Mouse (Mus musculus) embryonic facial prominence, embryonic 13.5 days (tissue): Measurements from ENCODE around the gene Rps4x. TPM values are rescaled to one million over a fixed set of nuclear protein-coding genes. Genes with fewer than 3 reads are reported as not detected.
A peak's percentile ranks its signal among the peaks of the same experiment; 100 is the strongest.
"Not testable (repeated sequence)": the region's sequence is repeated elsewhere in the genome, so short reads cannot be mapped to it uniquely, and the experiment has no call there.

ENCODE experiments used
- ATAC-seq: fragments of 200-750 bp; cut with Nextera tagmentation; 2 replicates; pipeline ENCODE4 v1.8.0; 2017; ENCODE audit warnings: low read depth; ENCODE audit not compliant: insufficient number of reproducible peaks, insufficient read depth, low FRiP score, low TSS enrichment
- H3K27ac ChIP-seq: fragments of 300-500 bp; sonication (generic); 2 replicates; pipeline ENCODE4 v1.5.1; 2015; ENCODE audit warnings: moderate library complexity, mild to moderate bottlenecking, inconsistent platforms
- H3K27me3 ChIP-seq: fragments of 300-500 bp; sonication (generic); 2 replicates; pipeline ENCODE4 v1.6.1; 2015; ENCODE audit warnings: mild to moderate bottlenecking, inconsistent platforms
- H3K36me3 ChIP-seq: fragments of 300-500 bp; sonication (generic); 2 replicates; pipeline ENCODE4 v1.6.1; 2015; ENCODE audit warnings: mild to moderate bottlenecking, inconsistent platforms
- H3K4me1 ChIP-seq: fragments of 300-500 bp; sonication (generic); 2 replicates; pipeline ENCODE4 v1.6.1; 2015; ENCODE audit warnings: inconsistent platforms
- H3K4me2 ChIP-seq: fragments of 300-500 bp; sonication (generic); 2 replicates; pipeline ENCODE4 v1.6.1; 2015; ENCODE audit warnings: moderate library complexity, mild to moderate bottlenecking, inconsistent platforms
- H3K4me3 ChIP-seq: fragments of 300-500 bp; sonication (generic); 2 replicates; pipeline ENCODE4 v1.5.1; 2015; ENCODE audit warnings: mild to moderate bottlenecking, inconsistent platforms
- H3K9ac ChIP-seq: fragments of 300-500 bp; sonication (generic); 2 replicates; pipeline ENCODE4 v1.6.1; 2015; ENCODE audit warnings: mild to moderate bottlenecking, inconsistent platforms
- H3K9me3 ChIP-seq: fragments of 300-500 bp; sonication (generic); 2 replicates; pipeline ENCODE4 v1.6.1; 2016; ENCODE audit warnings: inconsistent platforms
- WGBS: fragments of 180-500 bp; shearing (Covaris S2); methylation state at CpG from one replicate; pipeline ENCODE4 v1.1.7; 2015; ENCODE audit warnings: mixed read lengths; 5-methylcytosine and 5-hydroxymethylcytosine counted together
- polyA plus RNA-seq: library from polyadenylated mRNA; unstranded; fragments of >200 nt; fragmentation: Nextera tagmentation; extraction: Ambion mirVana; gene quantifications from 2 replicates; pipeline ENCODE4 v1.2.1, GENCODE M21; 2015

The Rps4x gene
- 839 and 866 TPM in 2 replicates for polyA plus RNA-seq

DNA sequence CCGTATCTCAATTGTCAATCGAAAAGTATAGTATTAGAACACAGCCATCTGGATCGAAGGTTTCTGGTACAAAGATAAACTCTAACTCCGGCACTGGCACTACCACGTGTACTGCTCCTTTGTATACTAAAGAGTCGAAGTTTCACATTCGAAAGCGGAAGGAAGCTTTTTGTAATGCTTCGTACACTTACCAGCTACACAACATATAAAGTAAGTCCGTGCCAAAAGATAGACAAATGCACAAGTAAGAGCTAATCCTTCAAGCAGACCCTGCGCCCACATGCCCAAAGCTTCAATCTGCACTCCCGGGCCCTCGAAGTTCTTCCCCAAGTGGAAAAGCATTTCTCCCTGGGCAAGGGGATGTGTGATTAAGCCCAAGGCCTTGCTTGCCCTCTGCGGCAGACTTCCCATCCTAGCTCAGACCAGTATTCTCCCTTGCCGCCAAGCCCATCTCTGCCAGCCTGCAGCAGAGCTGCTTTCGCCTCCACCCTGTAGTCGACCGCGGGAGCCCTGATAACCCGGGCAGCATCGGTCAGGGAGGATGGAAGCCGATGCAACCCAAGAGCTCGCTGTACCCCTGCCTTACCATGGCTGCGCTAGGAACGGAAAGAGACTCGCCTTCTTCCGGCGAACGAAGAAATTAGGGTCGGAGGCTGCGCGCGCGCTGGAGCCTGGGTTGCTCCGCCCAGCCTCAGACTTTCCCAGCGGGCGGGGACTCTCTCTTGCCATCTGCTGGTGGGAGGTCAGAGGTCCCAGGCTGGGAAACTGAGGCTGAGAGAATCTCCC is at the start of gene Rps4x:
Rps4x (minus strand) TSS at position 683 of the 786 bp plus-strand sequence.
- WGBS, result 27% methylated on average over 37 of the region's 37 CpGs
- peaks cover 4% of the 10 kb centered on the region; the same call in 1 of the 2 replicates for H3K27me3 ChIP-seq
- peak within 1 kb of the TSS; percentile 90 for H3K9ac ChIP-seq
- no peaks in the 10 kb centered on the region for H3K9me3 ChIP-seq
- H3K4me2 ChIP-seq, result peak within 1 kb of the TSS; percentile 63
- ATAC-seq, result peak; percentile 74; the same call in 1 of the 2 replicates
- H3K4me3 ChIP-seq, result peak within 1 kb of the TSS; percentile 59
- peak within 1 kb of the TSS; percentile 88 for H3K27ac ChIP-seq
- peaks cover 15% of the 10 kb centered on the region for H3K36me3 ChIP-seq
- H3K4me1 ChIP-seq, result 0 out of 2 replicates have a peak, but pooled peaks cover 6% of the 10 kb centered on the region

DNA sequence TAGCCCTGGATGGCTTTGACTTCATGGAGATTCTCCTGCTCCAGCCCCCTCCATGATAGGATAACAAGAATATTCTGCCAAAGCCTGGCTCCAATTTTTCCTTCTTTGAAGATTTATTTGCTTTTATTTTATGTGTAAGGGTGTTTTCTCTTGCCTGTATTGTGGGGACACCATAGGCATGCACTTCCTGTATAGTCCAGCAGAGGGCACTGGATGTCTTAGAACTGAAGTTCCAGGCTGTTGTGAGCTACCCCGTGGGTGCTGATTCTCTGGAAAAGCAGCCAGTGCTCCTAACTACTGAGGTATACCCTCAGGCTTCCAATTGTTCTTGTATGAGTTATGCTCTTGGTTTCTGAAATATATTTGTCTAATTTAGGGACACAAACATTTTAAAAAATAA is 29.9 kb upstream of the Rps4x start:
- Histone ChIP-seq H3K4me1 (no peaks in the 10 kb centered on the region), H3K36me3 (no peaks in the 10 kb centered on the region), H3K27ac (no peak overlapping the region), H3K9me3 (no peaks in the 10 kb centered on the region), H3K4me2 (no peak overlapping the region), H3K4me3 (no peak overlapping the region), H3K27me3 (0 out of 2 replicates have a peak, but pooled peaks cover 5% of the 10 kb centered on the region), H3K9ac (no peak overlapping the region)
- 19% methylated on average over 1 of the region's 1 CpGs for WGBS
- no peak for ATAC-seq

DNA sequence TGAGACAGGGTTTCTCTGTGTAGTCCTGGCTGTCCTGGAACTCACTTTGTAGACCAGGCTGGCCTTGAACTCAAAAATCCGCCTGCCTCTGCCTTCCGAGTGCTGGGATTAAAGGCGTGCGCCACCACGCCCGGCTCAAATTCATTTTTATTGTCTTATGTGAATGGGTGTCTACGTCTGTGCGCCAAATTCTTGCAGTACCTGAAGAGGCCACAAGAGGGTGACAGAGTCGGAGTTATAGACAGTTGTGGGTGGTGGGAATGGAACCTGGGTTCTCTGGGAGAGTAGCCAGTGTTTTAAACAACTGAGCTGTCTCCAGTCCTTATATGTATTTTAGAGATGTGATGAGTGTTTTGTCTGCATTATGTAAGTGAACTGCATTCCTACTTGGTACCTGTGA is 26.2 kb upstream of the Rps4x start:
- not testable (repeated sequence) for H3K4me1 ChIP-seq, H3K27ac ChIP-seq, H3K4me2 ChIP-seq, H3K9ac ChIP-seq, H3K27me3 ChIP-seq, ATAC-seq, H3K4me3 ChIP-seq, H3K36me3 ChIP-seq, H3K9me3 ChIP-seq
- 52% methylated on average over 9 of the region's 9 CpGs for WGBS

DNA sequence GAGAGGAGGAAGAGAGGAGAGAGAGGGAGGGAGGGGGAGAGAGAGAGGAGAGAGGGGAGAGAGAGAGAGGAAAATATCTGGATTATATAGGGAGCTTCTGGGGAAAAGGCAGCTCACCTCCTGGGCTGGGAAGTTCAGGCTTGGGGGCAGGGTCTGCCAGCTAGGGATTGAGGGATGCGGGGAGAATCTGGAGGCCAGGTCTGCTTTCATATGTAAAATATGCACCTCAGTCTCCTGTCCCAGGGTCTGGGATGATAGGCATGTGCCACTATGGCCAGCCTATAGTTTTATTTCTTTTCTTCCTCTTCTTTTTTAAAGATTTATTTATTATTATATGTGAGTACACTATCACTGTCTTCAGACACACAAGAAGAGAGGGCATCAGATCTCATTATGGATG is 1.6 kb upstream of the Rps4x start:
- ATAC-seq, result no peak
- H3K27ac ChIP-seq, result no peak overlapping the region
- H3K4me1 ChIP-seq, result 0 out of 2 replicates have a peak, but pooled peaks cover 6% of the 10 kb centered on the region
- H3K9me3 ChIP-seq, result no peaks in the 10 kb centered on the region
- 35% methylated on average over 1 of the region's 1 CpGs for WGBS
- peaks cover 4% of the 10 kb centered on the region; the same call in 1 of the 2 replicates for H3K27me3 ChIP-seq
- no peak overlapping the region for H3K9ac ChIP-seq
- H3K4me3 ChIP-seq, result no peak overlapping the region
- H3K36me3 ChIP-seq, result peaks cover 3% of the 10 kb centered on the region; the same call in 1 of the 2 replicates
- no peak overlapping the region for H3K4me2 ChIP-seq

DNA sequence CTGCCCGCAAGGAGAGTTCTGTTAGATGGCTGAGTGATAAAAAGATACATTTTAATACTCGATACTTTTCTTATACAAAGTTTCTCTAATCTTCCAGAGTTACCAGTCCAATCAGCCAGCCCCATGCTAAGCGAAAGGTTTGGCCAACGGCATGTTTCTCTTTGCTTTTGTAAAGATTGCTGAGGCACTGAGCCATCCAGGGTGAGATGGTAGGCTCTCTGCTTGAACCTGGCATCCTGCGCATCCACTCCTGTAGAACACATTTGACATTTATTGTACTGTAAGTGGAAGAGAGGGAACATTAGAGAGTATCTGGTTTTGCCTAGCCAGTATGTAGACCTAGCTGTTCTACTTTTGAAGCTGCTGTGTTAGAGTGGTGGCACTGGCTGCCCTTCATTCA is 387 bp upstream of the Rps4x start:
- Histone ChIP-seq H3K9me3 (no peaks in the 10 kb centered on the region), H3K27ac (no peak overlapping the region), H3K36me3 (peaks cover 8% of the 10 kb centered on the region; the same call in 1 of the 2 replicates), H3K4me1 (0 out of 2 replicates have a peak, but pooled peaks cover 6% of the 10 kb centered on the region), H3K4me3 (no peak overlapping the region; the same call in 1 of the 2 replicates), H3K4me2 (peak overlapping the region; percentile 63), H3K27me3 (peaks cover 4% of the 10 kb centered on the region; the same call in 1 of the 2 replicates), H3K9ac (peak overlapping the region; percentile 90; the same call in 1 of the 2 replicates)
- WGBS, result 49% methylated on average over 5 of the region's 5 CpGs
- ATAC-seq, result no peak

DNA sequence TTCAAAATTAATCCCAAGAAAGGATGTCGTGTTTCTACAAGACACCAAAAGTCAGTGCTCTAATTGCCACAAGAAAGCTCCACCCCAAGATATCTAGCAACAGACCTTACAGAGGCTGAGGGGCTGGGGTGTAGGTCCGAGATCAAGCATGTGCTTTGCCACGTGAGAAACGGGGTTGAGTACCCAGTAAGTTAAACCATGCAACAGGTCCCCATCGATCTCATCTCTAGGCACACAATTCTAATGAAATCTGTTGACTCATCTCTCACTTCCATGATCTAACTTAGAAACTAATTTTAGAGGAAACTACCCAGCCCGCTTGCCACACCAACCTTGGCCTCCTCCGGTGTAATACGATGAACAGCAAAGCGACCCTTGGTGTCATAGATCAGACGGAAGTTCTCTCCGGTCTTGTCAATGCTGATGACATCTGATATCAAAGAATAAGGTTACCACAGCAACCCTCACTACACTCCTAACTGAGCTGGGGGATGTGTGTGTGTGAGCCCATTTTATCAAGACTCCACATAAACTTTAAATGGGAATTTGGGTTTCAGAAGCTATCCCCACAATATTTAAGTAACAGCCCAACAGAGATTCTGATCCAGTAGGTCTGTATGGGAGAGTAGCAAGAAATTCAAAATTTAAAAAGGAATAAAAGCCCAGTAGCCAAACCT is 2.0 kb downstream of the Rps4x start:
- peaks cover 19% of the 10 kb centered on the region for H3K36me3 ChIP-seq
- H3K9ac ChIP-seq, result peak overlapping the region; percentile 90
- 33% methylated on average over 11 of the region's 11 CpGs for WGBS
- H3K4me3 ChIP-seq, result peak overlapping the region; percentile 59
- H3K4me1 ChIP-seq, result 0 out of 2 replicates have a peak, but pooled peaks cover 6% of the 10 kb centered on the region
- no peak for ATAC-seq
- H3K4me2 ChIP-seq, result peak overlapping the region; percentile 63
- no peak overlapping the region for H3K27ac ChIP-seq
- peaks cover 4% of the 10 kb centered on the region; the same call in 1 of the 2 replicates for H3K27me3 ChIP-seq
- no peaks in the 10 kb centered on the region for H3K9me3 ChIP-seq

DNA sequence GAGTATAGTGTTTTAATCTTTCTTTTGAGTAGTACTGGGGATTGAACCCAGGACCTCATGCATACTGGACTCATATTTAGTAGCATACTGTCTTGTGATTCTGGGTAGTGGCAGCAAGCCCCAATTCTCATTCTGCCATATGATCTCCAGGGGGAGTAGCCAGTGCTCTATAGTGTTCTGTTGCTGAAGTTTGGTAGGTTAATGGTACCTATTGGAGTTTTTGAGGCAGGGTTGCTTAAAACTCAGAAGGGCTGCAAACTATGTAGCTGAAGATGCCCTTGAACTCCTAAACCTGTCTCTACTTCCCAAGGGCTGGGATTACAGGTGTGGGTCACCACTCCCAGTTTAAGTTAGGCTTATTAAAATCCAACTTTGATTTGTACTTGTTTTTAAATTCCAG is 6.6 kb downstream of the Rps4x start:
- peaks cover 19% of the 10 kb centered on the region for H3K36me3 ChIP-seq
- H3K4me1 ChIP-seq, result 0 out of 2 replicates have a peak, but pooled peaks cover 6% of the 10 kb centered on the region
- no peak overlapping the region for H3K4me3 ChIP-seq
- no peak overlapping the region for H3K4me2 ChIP-seq
- ATAC-seq, result no peak
- peaks cover 18% of the 10 kb centered on the region for H3K27me3 ChIP-seq
- no peak overlapping the region for H3K27ac ChIP-seq
- no peaks in the 10 kb centered on the region for H3K9me3 ChIP-seq
- no peak overlapping the region for H3K9ac ChIP-seq

DNA sequence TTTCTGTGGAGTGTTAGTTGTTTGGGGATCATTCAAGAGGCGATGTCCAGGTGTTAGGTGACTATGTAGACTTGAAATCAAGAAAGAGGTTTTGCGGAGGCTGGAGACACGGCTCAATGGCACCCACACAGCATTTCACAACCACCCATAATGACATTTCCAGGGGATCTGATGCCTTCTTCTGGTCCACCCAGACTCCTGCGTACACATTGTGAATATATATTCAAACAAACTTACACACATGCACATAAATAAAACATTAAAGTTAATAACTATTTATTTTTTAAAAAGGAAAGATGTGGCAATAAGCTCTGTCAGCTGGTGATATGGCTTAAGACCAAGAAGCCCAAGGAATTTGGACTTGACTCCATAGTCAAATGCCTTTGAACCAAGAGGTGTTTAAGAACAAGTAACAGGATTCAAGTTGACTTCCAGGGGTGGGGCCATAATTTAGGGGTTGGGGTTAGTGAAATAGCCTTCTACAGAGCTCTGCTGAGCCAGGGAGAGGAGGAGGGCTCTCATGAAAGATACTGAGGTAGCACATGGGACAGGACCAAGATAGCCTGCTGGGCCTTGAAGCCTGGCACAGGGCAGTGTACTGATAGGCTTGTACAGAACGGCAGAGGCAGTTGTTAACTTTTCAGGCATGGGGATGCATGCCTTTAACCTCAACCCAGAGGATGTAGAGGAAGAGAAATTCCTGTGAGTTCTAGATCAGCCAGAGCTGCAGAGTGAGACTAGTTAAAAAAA is 13.5 kb downstream of the Rps4x start:
- ATAC-seq, result no peak
- H3K9ac ChIP-seq, result no peak overlapping the region
- H3K27ac ChIP-seq, result no peak overlapping the region
- no peaks in the 10 kb centered on the region for H3K9me3 ChIP-seq
- H3K27me3 ChIP-seq, result peaks cover 19% of the 10 kb centered on the region
- 93% methylated on average over 5 of the region's 5 CpGs for WGBS
- H3K4me2 ChIP-seq, result no peak overlapping the region
- H3K36me3 ChIP-seq, result no peaks in the 10 kb centered on the region
- H3K4me3 ChIP-seq, result no peak overlapping the region
- H3K4me1 ChIP-seq, result no peaks in the 10 kb centered on the region

DNA sequence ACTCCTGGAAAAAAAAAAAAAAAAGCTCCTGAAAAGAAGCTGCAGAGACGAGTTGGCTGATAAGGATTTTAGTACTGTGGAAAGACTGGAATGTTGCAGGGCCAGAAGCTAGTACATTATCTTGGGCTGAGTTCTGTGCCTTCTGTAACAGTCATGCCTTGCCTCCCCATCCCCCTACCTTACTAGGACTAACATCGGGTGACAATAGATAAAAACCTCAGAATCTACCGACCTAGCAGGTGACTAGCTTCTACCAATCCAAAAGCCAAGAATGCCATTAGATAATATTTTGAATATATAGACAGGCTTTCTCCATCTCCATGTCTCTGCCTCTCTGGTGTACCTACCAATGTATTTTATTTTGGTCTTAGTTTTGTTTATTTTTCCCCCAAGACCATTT is 18.3 kb downstream of the Rps4x start:
- H3K27me3 ChIP-seq, result peaks cover 11% of the 10 kb centered on the region
- WGBS, result 70% methylated on average over 3 of the region's 3 CpGs
- no peak for ATAC-seq
- H3K4me3 ChIP-seq, result no peak overlapping the region
- H3K4me2 ChIP-seq, result no peak overlapping the region
- no peaks in the 10 kb centered on the region for H3K9me3 ChIP-seq
- H3K4me1 ChIP-seq, result peaks cover 8% of the 10 kb centered on the region
- no peak overlapping the region for H3K9ac ChIP-seq
- no peaks in the 10 kb centered on the region for H3K36me3 ChIP-seq
- no peak overlapping the region for H3K27ac ChIP-seq

DNA sequence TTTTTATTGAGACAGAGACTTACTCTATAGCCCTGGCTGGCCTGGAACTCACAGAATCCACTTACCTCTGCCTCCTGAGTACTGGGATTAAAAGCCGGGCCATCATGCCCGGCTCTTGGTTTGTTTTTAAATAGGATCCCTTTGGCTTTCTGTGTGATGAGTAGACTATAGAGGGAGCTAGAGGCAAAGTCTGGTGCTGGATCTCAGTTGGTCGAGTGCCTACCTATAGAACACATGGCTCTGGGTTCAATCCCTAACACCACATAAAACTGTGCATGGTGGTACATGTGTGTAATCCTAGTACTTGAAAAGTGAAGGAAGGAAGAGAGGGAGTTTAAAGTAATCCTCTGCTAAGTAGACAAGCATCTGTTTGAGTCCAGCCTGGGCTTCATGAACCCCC is 19.1 kb downstream of the Rps4x start:
- Histone ChIP-seq H3K4me1 (peaks cover 8% of the 10 kb centered on the region), H3K36me3 (no peaks in the 10 kb centered on the region), H3K4me3 (no peak overlapping the region), H3K4me2 (no peak overlapping the region), H3K9me3 (no peaks in the 10 kb centered on the region), H3K27me3 (peaks cover 11% of the 10 kb centered on the region), H3K27ac (no peak overlapping the region), H3K9ac (no peak overlapping the region)
- ATAC-seq, result no peak
- 47% methylated on average over 3 of the region's 3 CpGs for WGBS

DNA sequence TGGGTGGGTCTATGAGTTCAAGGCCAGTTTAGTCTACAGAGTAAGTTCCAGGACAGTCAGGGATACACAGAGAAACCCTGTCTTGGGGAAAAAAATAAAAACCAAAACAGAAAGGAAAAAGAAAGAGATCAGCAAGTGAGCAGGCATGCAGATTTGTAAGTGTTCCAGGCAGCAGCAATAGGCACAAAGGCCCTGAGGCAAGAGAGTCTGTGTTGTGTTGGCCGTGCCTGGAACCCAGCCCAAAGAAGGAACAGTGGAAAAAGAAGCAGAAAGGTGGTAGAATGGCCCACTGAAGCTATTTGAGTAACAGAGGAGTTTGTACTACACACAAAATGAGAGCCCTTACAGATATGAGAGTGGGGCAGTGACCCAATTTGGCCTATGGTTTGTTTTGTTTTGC is 19.5 kb downstream of the Rps4x start:
- Histone ChIP-seq H3K9me3 (no peaks in the 10 kb centered on the region), H3K27me3 (peaks cover 11% of the 10 kb centered on the region), H3K4me1 (peaks cover 8% of the 10 kb centered on the region), H3K4me3 (no peak overlapping the region), H3K9ac (no peak overlapping the region), H3K27ac (no peak overlapping the region), H3K36me3 (no peaks in the 10 kb centered on the region), H3K4me2 (no peak overlapping the region)
- WGBS, result 34% methylated on average over 1 of the region's 1 CpGs
- no peak for ATAC-seq
